Mouse (Mus musculus) mammary gland, adult 2 months (tissue): ENCODE data around the gene Gm10778. TPM values are rescaled to one million over a fixed set of nuclear protein-coding genes. Genes with fewer than 3 reads are reported as not detected.

Experiments
- polyA plus RNA-seq: library from polyadenylated mRNA; depleted of rRNA; stranded (reverse); fragments of >200 nt; gene quantifications from 2 replicates; pipeline ENCODE4 v1.2.3, GENCODE M21; 2012; ENCODE audit warnings: low replicate concordance; rRNA removed

Gm10778 gene
- polyA plus RNA-seq = 0.17 and 0.60 TPM in 2 replicates

GRCm38 (mm10) chr10:81648803-81649775 lies at the start of gene Gm10778:
Gene Gm10778 (plus strand): TSS chr10:81649059.

GRCm38 (mm10) chr10:81600738-81601203 lies 48.1 kb upstream of the Gm10778 start, which contains the start of gene Tle6:
Gene Tle6 (minus strand): TSS chr10:81601073.

GRCm38 (mm10) chr10:81605974-81606751 lies 42.7 kb upstream of the Gm10778 start, which contains the start of gene BC025920:
Gene BC025920 (plus strand): TSS chr10:81606270.

GRCm38 (mm10) chr10:81626994-81627835 lies 21.6 kb upstream of the Gm10778 start, which contains the start of gene Sirt6:
Gene Sirt6 (minus strand): TSS chr10:81627797.

GRCm38 (mm10) chr10:81628390-81628789 lies 20.5 kb upstream of the Gm10778 start, which contains the start of gene Ankrd24:
Gene Ankrd24 (plus strand): TSS chr10:81628540.

GRCm38 (mm10) chr10:81704531-81705301 lies 55.9 kb downstream of the Gm10778 start, which contains the start of gene Zfp433:
Gene Zfp433 (plus strand): TSS chr10:81704825.

Other genes starting within 250 kb of the Gm10778 start
- 88.5 and 97.0 TPM in 2 replicates for gene Nfic, start 193.4 kb upstream of the Gm10778 start, polyA plus RNA-seq
- gene Celf5, start 166.3 kb upstream of the Gm10778 start, polyA plus RNA-seq = 1.4 and 1.9 TPM in 2 replicates
- gene Ncln, start 152.7 kb upstream of the Gm10778 start, polyA plus RNA-seq = 236 and 320 TPM in 2 replicates
- 35.7 and 113 TPM in 2 replicates for gene S1pr4, start 148.9 kb upstream of the Gm10778 start, polyA plus RNA-seq
- gene Gna15, start 124.8 kb upstream of the Gm10778 start, polyA plus RNA-seq = 9.0 and 15.1 TPM in 2 replicates
- gene Gna11, start 103.9 kb upstream of the Gm10778 start, polyA plus RNA-seq = 97.4 and 105 TPM in 2 replicates
- 1,888 and 2,130 TPM in 2 replicates for gene Aes, start 89.6 kb upstream of the Gm10778 start, polyA plus RNA-seq
- 72.2 and 90.1 TPM in 2 replicates for gene Tle2, start 74.5 kb upstream of the Gm10778 start, polyA plus RNA-seq
- 21.3 and 22.7 TPM in 2 replicates for gene Tle6, start 48.0 kb upstream of the Gm10778 start, polyA plus RNA-seq
- gene BC025920, start 42.8 kb upstream of the Gm10778 start, polyA plus RNA-seq = 1.1 and 2.0 TPM in 2 replicates
- gene Sirt6, start 21.3 kb upstream of the Gm10778 start, polyA plus RNA-seq = 32.5 and 57.4 TPM in 2 replicates
- gene Ankrd24, start 20.5 kb upstream of the Gm10778 start, polyA plus RNA-seq = 44.5 and 55.5 TPM in 2 replicates
- 0.29 TPM in 1 of 2 replicates, not detected in the other for gene Zfp433, start 55.8 kb downstream of the Gm10778 start, polyA plus RNA-seq
- gene Gm3055, start 122.1 kb downstream of the Gm10778 start, polyA plus RNA-seq = 0.43 and 0.63 TPM in 2 replicates
- gene Gm4767, start 163.1 kb downstream of the Gm10778 start, polyA plus RNA-seq = not detected in 2 replicates
- gene Gm32687, start 214.9 kb downstream of the Gm10778 start, polyA plus RNA-seq = 0.20 and 0.57 TPM in 2 replicates